Mouse (Mus musculus): Measurements from ENCODE around the gene Iqcd. TPM values are rescaled to one million over a fixed set of nuclear protein-coding genes. Genes with fewer than 3 reads are reported as not detected.

Iqcd gene
- total RNA-seq (2014; rRNA removed) (0.09 TPM in 1 of 2 replicates, not detected in the other), polyA plus RNA-seq (2012; rRNA removed) (0.15 and 0.22 TPM in 2 replicates)

DNA sequence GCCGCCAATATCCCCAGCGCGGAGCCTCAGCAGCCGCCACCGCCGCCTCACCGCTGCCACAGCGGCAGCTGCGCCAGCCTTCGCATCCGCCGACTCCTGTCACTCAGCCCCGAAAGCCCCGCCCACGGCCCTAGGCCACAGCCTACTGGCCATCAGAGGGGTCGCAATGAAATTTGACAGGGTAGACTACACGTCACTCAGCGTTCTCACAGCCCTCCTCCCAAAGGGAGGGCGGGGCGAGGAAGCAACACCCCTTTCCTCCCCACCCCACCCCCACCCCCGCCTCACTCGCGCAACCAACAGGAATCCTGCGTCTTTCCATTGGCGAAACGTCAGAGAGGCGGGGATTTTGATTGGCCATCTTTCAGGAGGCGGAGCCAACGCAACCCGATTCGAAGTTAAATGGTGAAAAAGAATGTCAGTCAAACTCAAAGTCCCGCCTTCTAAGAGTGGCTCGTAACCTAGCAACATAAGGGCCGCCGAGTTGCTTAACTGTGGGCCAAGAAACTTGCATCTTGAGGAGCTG is at the start of gene Iqcd, which contains the start of gene Tpcn1:
Iqcd (plus strand) TSS at position 448 of the 526 bp plus-strand sequence.
Tpcn1 (minus strand) TSS at position 105 of the 526 bp plus-strand sequence.
- Histone ChIP-seq H3K36me3 (ENCODE audit: control insufficient read depth, insufficient read depth, low read length) (peaks cover 10% of the 10 kb centered on the region; the same call in 1 of the 2 replicates), H3K4me1 (ENCODE audit: control insufficient read depth, insufficient read depth, low read length) (peaks cover 16% of the 10 kb centered on the region), H3K27me3 (ENCODE audit: control insufficient read depth, insufficient read depth, low read length) (no peaks in the 10 kb centered on the region), H3K9ac (ENCODE audit: low read depth, low read length) (peak within 1 kb of the TSS; percentile 90), H3K27ac (replicated peaks; ENCODE audit: insufficient read depth, low read depth, low read length) (peak within 1 kb of the TSS; percentile 73), H3K4me3 (ENCODE audit: insufficient read depth, low read depth, low read length) (peak within 1 kb of the TSS; percentile 79), H3K79me2 (ENCODE audit: control insufficient read depth, insufficient read depth, low read length) (peaks cover 8% of the 10 kb centered on the region)
- DNase-seq (ENCODE audit: extremely low read depth, low read depth, low spot score): peak; percentile 95
- WGBS: under 1% methylated on average over 35 of the region's 35 CpGs
- TF ChIP-seq CTCF (IDR thresholded peaks at IDR 0.05; ENCODE audit: low read depth, low read length): no peak
- TF ChIP-seq POLR2A (IDR thresholded peaks at IDR 0.05; ENCODE audit: extremely low read depth, insufficient read depth, low read length): peak; percentile 98

DNA sequence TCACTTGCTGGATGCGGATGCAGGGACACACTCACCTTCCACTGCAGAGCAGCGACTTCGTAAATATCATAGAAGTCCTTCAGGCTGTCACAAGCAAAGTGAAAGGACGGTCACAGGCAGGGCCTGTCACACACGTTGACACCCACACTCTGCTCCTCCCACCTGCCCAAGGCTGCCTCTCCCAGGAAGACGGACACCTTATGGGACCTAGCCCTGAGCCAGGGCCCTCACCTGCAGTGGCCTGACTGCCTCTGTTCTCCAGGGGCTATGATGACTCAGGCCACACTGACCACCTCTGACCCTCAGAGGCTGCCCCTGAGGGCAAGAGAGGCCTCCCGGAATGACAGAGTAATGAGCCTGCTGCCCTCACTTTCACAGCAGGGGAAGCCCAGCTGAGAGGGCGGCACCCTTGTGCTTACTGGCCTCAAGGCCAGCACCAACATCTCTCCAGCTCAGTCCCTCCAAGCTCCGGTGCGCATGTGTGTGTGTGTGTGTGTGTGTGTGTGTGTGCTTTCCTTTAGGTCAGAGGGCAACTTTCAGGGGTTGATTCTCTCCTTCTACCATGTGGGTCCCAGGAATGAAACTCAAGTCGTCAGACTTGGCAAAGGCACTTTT is 40.5 kb upstream of the Iqcd start:
- Histone ChIP-seq H3K4me3 (ENCODE audit: insufficient read depth, low read depth, low read length) (no peak overlapping the region), H3K36me3 (ENCODE audit: control insufficient read depth, insufficient read depth, low read length) (peaks cover 39% of the 10 kb centered on the region), H3K27ac (replicated peaks; ENCODE audit: insufficient read depth, low read depth, low read length) (no peak overlapping the region), H3K4me1 (ENCODE audit: control insufficient read depth, insufficient read depth, low read length) (no peaks in the 10 kb centered on the region), H3K27me3 (ENCODE audit: control insufficient read depth, insufficient read depth, low read length) (no peaks in the 10 kb centered on the region), H3K9ac (ENCODE audit: low read depth, low read length) (no peak overlapping the region), H3K79me2 (ENCODE audit: control insufficient read depth, insufficient read depth, low read length) (no peaks in the 10 kb centered on the region)
- TF ChIP-seq POLR2A (IDR thresholded peaks at IDR 0.05; ENCODE audit: extremely low read depth, insufficient read depth, low read length) (no peak), CTCF (IDR thresholded peaks at IDR 0.05; ENCODE audit: low read depth, low read length) (no peak)
- WGBS: 90% methylated on average over 11 of the region's 11 CpGs
- no peak for DNase-seq (ENCODE audit: extremely low read depth, low read depth, low spot score)

DNA sequence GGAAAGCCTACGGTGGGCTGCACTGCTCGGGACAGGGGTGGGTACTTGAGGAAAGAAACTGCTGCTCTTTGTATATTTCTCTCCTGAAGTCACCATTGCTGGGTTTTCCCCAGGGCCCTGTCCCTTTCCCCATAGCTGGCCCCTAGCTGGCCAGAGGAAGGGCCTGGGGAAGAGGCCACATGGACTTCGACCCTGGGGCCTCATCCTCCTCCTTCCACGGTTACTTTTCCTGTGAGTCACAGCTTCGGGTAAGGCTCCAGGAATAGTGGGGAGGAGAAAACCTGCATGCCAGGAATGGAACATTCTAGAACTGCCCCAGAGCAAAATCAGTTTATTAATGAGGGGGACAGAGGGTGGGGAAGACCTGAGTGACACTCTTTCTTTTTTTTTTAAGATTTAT is 38.7 kb upstream of the Iqcd start:
- no peaks in the 10 kb centered on the region for H3K27me3 ChIP-seq (ENCODE audit: control insufficient read depth, insufficient read depth, low read length)
- H3K4me3 ChIP-seq (ENCODE audit: insufficient read depth, low read depth, low read length): no peak overlapping the region
- H3K9ac ChIP-seq (ENCODE audit: low read depth, low read length): no peak overlapping the region
- no peaks in the 10 kb centered on the region for H3K79me2 ChIP-seq (ENCODE audit: control insufficient read depth, insufficient read depth, low read length)
- H3K36me3 ChIP-seq (ENCODE audit: control insufficient read depth, insufficient read depth, low read length): peaks cover 43% of the 10 kb centered on the region
- no peaks in the 10 kb centered on the region for H3K4me1 ChIP-seq (ENCODE audit: control insufficient read depth, insufficient read depth, low read length)
- 57% methylated on average over 5 of the region's 5 CpGs for WGBS
- no peak for TF ChIP-seq CTCF (IDR thresholded peaks at IDR 0.05; ENCODE audit: low read depth, low read length)
- DNase-seq (ENCODE audit: extremely low read depth, low read depth, low spot score): no peak
- H3K27ac ChIP-seq (replicated peaks; ENCODE audit: insufficient read depth, low read depth, low read length): no peak overlapping the region

DNA sequence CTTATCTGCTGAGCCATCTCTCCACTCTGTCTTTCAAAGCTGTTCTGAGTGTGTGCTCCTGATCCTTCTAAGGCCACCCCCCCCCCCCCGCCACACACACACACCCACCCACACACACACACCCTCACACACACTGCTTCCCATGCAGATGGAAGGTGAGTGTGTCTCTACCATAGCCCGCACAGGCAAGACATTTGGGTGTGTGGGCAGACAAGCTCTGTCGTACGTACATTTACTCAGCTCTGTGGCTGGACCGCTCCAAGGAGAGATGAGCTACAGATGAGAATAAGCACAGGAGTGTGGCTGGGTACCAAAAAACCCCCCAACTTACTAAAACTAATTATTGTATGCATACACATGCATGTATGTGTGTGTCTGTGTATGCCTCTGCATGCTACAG is 38.1 kb upstream of the Iqcd start:
- TF ChIP-seq POLR2A (IDR thresholded peaks at IDR 0.05; ENCODE audit: extremely low read depth, insufficient read depth, low read length): no peak
- no peak for TF ChIP-seq CTCF (IDR thresholded peaks at IDR 0.05; ENCODE audit: low read depth, low read length)
- WGBS: 99% methylated on average over 5 of the region's 5 CpGs
- Histone ChIP-seq H3K36me3 (ENCODE audit: control insufficient read depth, insufficient read depth, low read length) (peaks cover 44% of the 10 kb centered on the region), H3K27ac (replicated peaks; ENCODE audit: insufficient read depth, low read depth, low read length) (no peak overlapping the region), H3K9ac (ENCODE audit: low read depth, low read length) (no peak overlapping the region), H3K27me3 (ENCODE audit: control insufficient read depth, insufficient read depth, low read length) (no peaks in the 10 kb centered on the region), H3K4me3 (ENCODE audit: insufficient read depth, low read depth, low read length) (no peak overlapping the region), H3K4me1 (ENCODE audit: control insufficient read depth, insufficient read depth, low read length) (no peaks in the 10 kb centered on the region), H3K79me2 (ENCODE audit: control insufficient read depth, insufficient read depth, low read length) (no peaks in the 10 kb centered on the region)
- DNase-seq (ENCODE audit: extremely low read depth, low read depth, low spot score): no peak

DNA sequence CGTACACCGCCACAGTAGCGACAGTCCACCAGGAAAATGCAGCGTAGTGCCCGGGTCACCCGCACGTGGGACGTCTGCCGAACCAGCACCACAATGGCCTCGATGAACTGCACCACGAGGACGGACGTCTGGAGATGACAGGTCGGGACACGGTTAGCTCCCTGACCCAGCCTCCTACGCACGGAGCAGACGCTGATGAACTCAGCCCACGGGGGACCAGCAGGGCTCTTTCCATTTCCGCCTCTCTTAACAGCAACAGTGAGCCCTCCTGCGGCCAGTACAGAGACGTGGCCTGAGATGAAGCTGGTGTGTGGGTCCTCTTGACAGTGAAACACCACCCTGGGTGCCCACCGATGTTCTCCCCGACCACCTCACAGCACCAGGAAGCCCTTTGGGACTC is 32.9 kb upstream of the Iqcd start:
- no peak overlapping the region for H3K27ac ChIP-seq (replicated peaks; ENCODE audit: insufficient read depth, low read depth, low read length)
- WGBS: 94% methylated on average over 24 of the region's 24 CpGs
- no peak overlapping the region for H3K4me3 ChIP-seq (ENCODE audit: insufficient read depth, low read depth, low read length)
- no peak overlapping the region for H3K9ac ChIP-seq (ENCODE audit: low read depth, low read length)
- peaks cover 32% of the 10 kb centered on the region for H3K36me3 ChIP-seq (ENCODE audit: control insufficient read depth, insufficient read depth, low read length)
- H3K79me2 ChIP-seq (ENCODE audit: control insufficient read depth, insufficient read depth, low read length): peaks cover 9% of the 10 kb centered on the region; the same call in 1 of the 2 replicates
- DNase-seq (ENCODE audit: extremely low read depth, low read depth, low spot score): no peak
- H3K4me1 ChIP-seq (ENCODE audit: control insufficient read depth, insufficient read depth, low read length): peaks cover 11% of the 10 kb centered on the region
- H3K27me3 ChIP-seq (ENCODE audit: control insufficient read depth, insufficient read depth, low read length): no peaks in the 10 kb centered on the region
- TF ChIP-seq POLR2A (IDR thresholded peaks at IDR 0.05; ENCODE audit: extremely low read depth, insufficient read depth, low read length): no peak
- TF ChIP-seq CTCF (IDR thresholded peaks at IDR 0.05; ENCODE audit: low read depth, low read length): no peak

DNA sequence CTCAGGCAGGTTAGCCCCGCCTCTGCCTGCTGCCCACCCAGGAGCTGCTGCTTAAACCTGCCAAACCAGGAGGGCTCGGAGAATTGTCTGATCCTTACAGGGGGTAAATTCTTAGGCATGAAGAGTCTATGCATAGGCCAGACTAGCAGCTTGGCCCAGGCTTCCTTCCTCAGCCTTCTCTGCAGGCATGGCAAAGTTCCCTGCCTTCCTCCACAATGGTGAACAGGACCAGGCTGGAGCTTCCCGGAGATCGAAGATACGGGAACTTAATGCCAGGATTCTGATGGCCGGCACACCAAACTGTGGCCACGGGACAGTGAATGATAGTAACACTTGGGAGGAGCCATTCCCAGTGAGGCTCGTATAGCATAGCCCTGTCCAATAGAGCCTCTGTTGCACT is 30.8 kb upstream of the Iqcd start:
- no peak overlapping the region for H3K27ac ChIP-seq (replicated peaks; ENCODE audit: insufficient read depth, low read depth, low read length)
- WGBS: 69% methylated on average over 8 of the region's 8 CpGs
- H3K27me3 ChIP-seq (ENCODE audit: control insufficient read depth, insufficient read depth, low read length): no peaks in the 10 kb centered on the region
- peak; percentile 47 for DNase-seq (ENCODE audit: extremely low read depth, low read depth, low spot score)
- TF ChIP-seq CTCF (IDR thresholded peaks at IDR 0.05; ENCODE audit: low read depth, low read length): no peak
- TF ChIP-seq POLR2A (IDR thresholded peaks at IDR 0.05; ENCODE audit: extremely low read depth, insufficient read depth, low read length): no peak
- H3K36me3 ChIP-seq (ENCODE audit: control insufficient read depth, insufficient read depth, low read length): peaks cover 24% of the 10 kb centered on the region
- H3K79me2 ChIP-seq (ENCODE audit: control insufficient read depth, insufficient read depth, low read length): peaks cover 9% of the 10 kb centered on the region; the same call in 1 of the 2 replicates
- no peak overlapping the region for H3K4me3 ChIP-seq (ENCODE audit: insufficient read depth, low read depth, low read length)
- H3K4me1 ChIP-seq (ENCODE audit: control insufficient read depth, insufficient read depth, low read length): peaks cover 19% of the 10 kb centered on the region
- H3K9ac ChIP-seq (ENCODE audit: low read depth, low read length): no peak overlapping the region
